Mouse (Mus musculus) G1E (cell line): ENCODE data around the gene Slc6a14.

ENCODE experiments used
- CTCF ChIP-seq: IDR thresholded peaks from 2 replicates; pipeline ENCODE4 v1.5.1; 2012; ENCODE audit warnings: low read depth, low read length, inconsistent platforms, mixed read lengths
- GATA1 ChIP-seq: IDR thresholded peaks from 2 replicates; pipeline ENCODE4 v1.6.1; 2012; ENCODE audit warnings: borderline replicate concordance, low read length, inconsistent platforms, mixed read lengths

DNA sequence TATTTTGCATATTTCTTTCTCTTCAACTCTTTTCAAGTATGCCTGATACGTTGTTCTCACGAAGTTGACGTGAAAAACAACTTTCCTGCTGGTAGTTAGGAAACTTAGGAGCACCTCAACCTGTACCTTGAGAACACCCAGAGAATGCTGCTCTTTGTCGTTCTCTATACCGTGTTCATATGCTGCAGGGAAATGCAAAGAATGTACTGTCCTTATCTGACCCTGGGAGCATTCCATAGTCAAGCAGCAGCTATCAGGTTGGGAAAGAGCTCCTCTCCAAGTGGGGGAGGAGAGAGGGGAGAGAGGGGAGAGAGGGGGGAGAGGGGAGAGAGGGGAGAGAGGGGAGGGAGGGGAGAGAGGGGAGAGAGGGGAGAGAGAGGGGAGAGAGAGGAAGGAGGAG lies 597 bp downstream of the Slc6a14 start:
- TF ChIP-seq CTCF (no peak), GATA1 (no peak)
